Mouse (Mus musculus): ENCODE results near the gene Alkbh6. TPM values are rescaled to one million over a fixed set of nuclear protein-coding genes. Genes with fewer than 3 reads are reported as not detected.

Gene Alkbh6
- total and polyA plus RNA-seq, 3 experiments: 16.2 to 24.6 TPM; not detected in 1

DNA sequence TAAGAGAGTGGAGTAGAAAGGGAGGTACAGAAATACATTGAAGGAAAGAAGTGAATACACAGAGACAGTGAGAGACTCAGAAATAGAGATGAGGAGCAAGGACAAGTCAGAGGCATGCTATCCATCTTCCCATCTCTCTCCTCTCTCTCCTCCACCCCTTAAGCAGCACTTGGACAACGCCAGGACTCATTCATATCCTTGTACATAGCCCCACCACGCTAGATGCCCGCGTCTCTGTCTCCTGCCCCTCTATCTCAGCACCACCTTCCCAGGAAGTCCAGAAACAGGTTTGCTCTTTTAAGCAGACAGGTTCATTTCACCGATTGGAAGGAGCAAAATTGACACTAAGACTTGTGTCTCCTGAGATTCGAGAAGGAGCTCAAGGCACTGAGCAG is 54.8 kb downstream of the Alkbh6 start:
- Histone ChIP-seq H3K4me3 (ENCODE audit: control insufficient read depth in 1 of 2, insufficient read depth in 1 of 2, low read depth in 2 of 2, low read length in 2 of 2) (no peak overlapping the region), H3K9ac (ENCODE audit: control insufficient read depth, low read depth, low read length, poor library complexity, severe bottlenecking) (no peak overlapping the region), H3K27me3 (ENCODE audit: control insufficient read depth in 1 of 2, insufficient read depth in 2 of 2, low read length in 2 of 2) (peaks cover 0 to 5% of the 10 kb centered on the region in 2 experiments; a peak in 2 of 4 replicates), H3K4me1 (ENCODE audit: control insufficient read depth in 1 of 2, insufficient read depth in 2 of 2, low read length in 2 of 2) (no peaks in the 10 kb centered on the region), H3K36me3 (ENCODE audit: control insufficient read depth in 1 of 2, insufficient read depth in 2 of 2, low read length in 2 of 2) (no peaks in the 10 kb centered on the region), H3K27ac (ENCODE audit: control insufficient read depth, low read depth, low read length) (no peak overlapping the region), H3K9me3 (replicated peaks; ENCODE audit: insufficient read depth, low read length) (no peaks in the 10 kb centered on the region), H3K79me2 (ENCODE audit: control insufficient read depth, insufficient read depth, low read length, poor library complexity) (no peaks in the 10 kb centered on the region)
- DNase-seq (ENCODE audit: low read depth, low spot score): no peak
- TF ChIP-seq EP300 (IDR thresholded peaks at IDR 0.05; ENCODE audit: low read depth in 1 of 2, low read length in 2 of 2): no peak
- no peak for TF ChIP-seq USF2 (IDR thresholded peaks at IDR 0.05; ENCODE audit: borderline replicate concordance in 1 of 2, insufficient read depth in 1 of 2, low read depth in 1 of 2, low read length in 2 of 2)
- no peak for TF ChIP-seq RCOR1 (IDR thresholded peaks at IDR 0.05; ENCODE audit: low read depth, low read length)
- TF ChIP-seq MEF2A (IDR thresholded peaks at IDR 0.05; ENCODE audit: extremely low read depth, insufficient replicate concordance, low read depth, low read length, poor library complexity, severe bottlenecking): no peak
- no peak for TF ChIP-seq CHD2 (IDR thresholded peaks at IDR 0.05; ENCODE audit: low read length)

Other genes starting within 250 kb of the Alkbh6 start
- 2.2 and 2.4 TPM in 2 replicates for gene Zfp82, start 235.8 kb upstream of the Alkbh6 start, total RNA-seq (2012; rRNA removed)
- 1 to 10 TPM in 1 of 2 experiments, not detected in 1; 2.0 TPM for gene Zfp82, start 235.8 kb upstream of the Alkbh6 start, polyA plus RNA-seq (2012; ENCODE audit: insufficient read depth in 1 of 2, insufficient read length in 2 of 2, low read depth in 1 of 2, low replicate concordance in 2 of 2, missing spikeins in 1 of 2)
- 0.62 TPM in 1 of 2 replicates, not detected in the other for gene Gm26920, start 218.3 kb upstream of the Alkbh6 start, total RNA-seq (2012; rRNA removed)
- not detected for gene Gm26920, start 218.3 kb upstream of the Alkbh6 start, polyA plus RNA-seq (2012; ENCODE audit: insufficient read depth in 1 of 2, insufficient read length in 2 of 2, low read depth in 1 of 2, low replicate concordance in 2 of 2, missing spikeins in 1 of 2)
- 7.3 and 8.0 TPM in 2 replicates for gene Zfp566, start 218.2 kb upstream of the Alkbh6 start, total RNA-seq (2012; rRNA removed)
- 1 to 10 TPM in 1 of 2 experiments, not detected in 1; 8.0 TPM for gene Zfp566, start 218.2 kb upstream of the Alkbh6 start, polyA plus RNA-seq (2012; ENCODE audit: insufficient read depth in 1 of 2, insufficient read length in 2 of 2, low read depth in 1 of 2, low replicate concordance in 2 of 2, missing spikeins in 1 of 2)
- gene Zfp260, start 213.9 kb upstream of the Alkbh6 start, total RNA-seq (2012; rRNA removed): 5.5 and 6.2 TPM in 2 replicates
- 1 to 10 TPM in 1 of 2 experiments, not detected in 1; 4.8 TPM for gene Zfp260, start 213.9 kb upstream of the Alkbh6 start, polyA plus RNA-seq (2012; ENCODE audit: insufficient read depth in 1 of 2, insufficient read length in 2 of 2, low read depth in 1 of 2, low replicate concordance in 2 of 2, missing spikeins in 1 of 2)
- gene Zfp382, start 186.8 kb upstream of the Alkbh6 start, total RNA-seq (2012; rRNA removed): 3.9 and 8.2 TPM in 2 replicates
- gene Zfp382, start 186.8 kb upstream of the Alkbh6 start, polyA plus RNA-seq (2012; ENCODE audit: insufficient read depth in 1 of 2, insufficient read length in 2 of 2, low read depth in 1 of 2, low replicate concordance in 2 of 2, missing spikeins in 1 of 2): 1 to 10 TPM in 1 of 2 experiments, not detected in 1; 7.1 TPM
- gene Zfp146, start 139.0 kb upstream of the Alkbh6 start, total RNA-seq (2012; rRNA removed): 30.6 and 35.5 TPM in 2 replicates
- gene Zfp146, start 139.0 kb upstream of the Alkbh6 start, polyA plus RNA-seq (2012; ENCODE audit: insufficient read depth in 1 of 2, insufficient read length in 2 of 2, low read depth in 1 of 2, low replicate concordance in 2 of 2, missing spikeins in 1 of 2): 10 to 100 TPM in 1 of 2 experiments, not detected in 1; 38.9 TPM
- 8.9 and 9.9 TPM in 2 replicates for gene Cox7a1, start 124.6 kb upstream of the Alkbh6 start, total RNA-seq (2012; rRNA removed)
- 10 to 100 TPM in 1 of 2 experiments, not detected in 1; 11.1 TPM for gene Cox7a1, start 124.6 kb upstream of the Alkbh6 start, polyA plus RNA-seq (2012; ENCODE audit: insufficient read depth in 1 of 2, insufficient read length in 2 of 2, low read depth in 1 of 2, low replicate concordance in 2 of 2, missing spikeins in 1 of 2)
- 31.7 and 38.3 TPM in 2 replicates for gene Capns1, start 109.9 kb upstream of the Alkbh6 start, total RNA-seq (2012; rRNA removed)
- 100 to 1,000 TPM in 1 of 2 experiments, not detected in 1; 354 TPM for gene Capns1, start 109.9 kb upstream of the Alkbh6 start, polyA plus RNA-seq (2012; ENCODE audit: insufficient read depth in 1 of 2, insufficient read length in 2 of 2, low read depth in 1 of 2, low replicate concordance in 2 of 2, missing spikeins in 1 of 2)
- 109 and 128 TPM in 2 replicates for gene Polr2i, start 76.8 kb upstream of the Alkbh6 start, total RNA-seq (2012; rRNA removed)
- gene Polr2i, start 76.8 kb upstream of the Alkbh6 start, polyA plus RNA-seq (2012; ENCODE audit: insufficient read depth in 1 of 2, insufficient read length in 2 of 2, low read depth in 1 of 2, low replicate concordance in 2 of 2, missing spikeins in 1 of 2): 100 to 1,000 TPM in 1 of 2 experiments, not detected in 1; 118 TPM
- 54.8 and 55.0 TPM in 2 replicates for gene Tbcb, start 76.4 kb upstream of the Alkbh6 start, total RNA-seq (2012; rRNA removed)
- 10 to 100 TPM in 1 of 2 experiments, not detected in 1; 72.6 TPM for gene Tbcb, start 76.4 kb upstream of the Alkbh6 start, polyA plus RNA-seq (2012; ENCODE audit: insufficient read depth in 1 of 2, insufficient read length in 2 of 2, low read depth in 1 of 2, low replicate concordance in 2 of 2, missing spikeins in 1 of 2)
- not detected in 2 replicates for gene Ovol3, start 73.0 kb upstream of the Alkbh6 start, total RNA-seq (2012; rRNA removed)
- under 1 TPM in 1 of 2 experiments, not detected in 1; 0.17 TPM for gene Ovol3, start 73.0 kb upstream of the Alkbh6 start, polyA plus RNA-seq (2012; ENCODE audit: insufficient read depth in 1 of 2, insufficient read length in 2 of 2, low read depth in 1 of 2, low replicate concordance in 2 of 2, missing spikeins in 1 of 2)
- gene Thap8, start 28.6 kb upstream of the Alkbh6 start, total RNA-seq (2012; rRNA removed): 0.42 and 0.73 TPM in 2 replicates
- gene Thap8, start 28.6 kb upstream of the Alkbh6 start, polyA plus RNA-seq (2012; ENCODE audit: insufficient read depth in 1 of 2, insufficient read length in 2 of 2, low read depth in 1 of 2, low replicate concordance in 2 of 2, missing spikeins in 1 of 2): under 1 TPM in 1 of 2 experiments, not detected in 1; 0.46 TPM
- gene Wdr62, start 28.3 kb upstream of the Alkbh6 start, total RNA-seq (2012; rRNA removed): 4.9 and 6.5 TPM in 2 replicates
- 10 to 100 TPM; 30.5 to 44.8 TPM for gene Wdr62, start 28.3 kb upstream of the Alkbh6 start, polyA plus RNA-seq (2012; ENCODE audit: insufficient read depth in 1 of 2, insufficient read length in 2 of 2, low read depth in 1 of 2, low replicate concordance in 2 of 2, missing spikeins in 1 of 2)
- not detected in 2 replicates for gene Clip3, start 17.0 kb upstream of the Alkbh6 start, total RNA-seq (2012; rRNA removed)
- gene Clip3, start 17.0 kb upstream of the Alkbh6 start, polyA plus RNA-seq (2012; ENCODE audit: insufficient read depth in 1 of 2, insufficient read length in 2 of 2, low read depth in 1 of 2, low replicate concordance in 2 of 2, missing spikeins in 1 of 2): under 1 TPM in 1 of 2 experiments, not detected in 1; 0.19 TPM
- gene Syne4, start 6.1 kb downstream of the Alkbh6 start, total RNA-seq (2012; rRNA removed): 0.31 and 0.42 TPM in 2 replicates
- under 1 TPM in 1 of 2 experiments, not detected in 1; 0.82 TPM for gene Syne4, start 6.1 kb downstream of the Alkbh6 start, polyA plus RNA-seq (2012; ENCODE audit: insufficient read depth in 1 of 2, insufficient read length in 2 of 2, low read depth in 1 of 2, low replicate concordance in 2 of 2, missing spikeins in 1 of 2)
- 0.92 and 0.96 TPM in 2 replicates for gene E130208F15Rik, start 13.0 kb downstream of the Alkbh6 start, total RNA-seq (2012; rRNA removed)
- 1 to 10 TPM in 1 of 2 experiments, not detected in 1; 3.2 TPM for gene E130208F15Rik, start 13.0 kb downstream of the Alkbh6 start, polyA plus RNA-seq (2012; ENCODE audit: insufficient read depth in 1 of 2, insufficient read length in 2 of 2, low read depth in 1 of 2, low replicate concordance in 2 of 2, missing spikeins in 1 of 2)
- gene Sdhaf1, start 15.2 kb downstream of the Alkbh6 start, total RNA-seq (2012; rRNA removed): 4.3 and 4.5 TPM in 2 replicates
- 1 to 10 TPM in 1 of 2 experiments, not detected in 1; 8.1 TPM for gene Sdhaf1, start 15.2 kb downstream of the Alkbh6 start, polyA plus RNA-seq (2012; ENCODE audit: insufficient read depth in 1 of 2, insufficient read length in 2 of 2, low read depth in 1 of 2, low replicate concordance in 2 of 2, missing spikeins in 1 of 2)
- gene Lrfn3, start 54.1 kb downstream of the Alkbh6 start, total RNA-seq (2012; rRNA removed): not detected in 2 replicates
- gene Lrfn3, start 54.1 kb downstream of the Alkbh6 start, polyA plus RNA-seq (2012; ENCODE audit: insufficient read depth in 1 of 2, insufficient read length in 2 of 2, low read depth in 1 of 2, low replicate concordance in 2 of 2, missing spikeins in 1 of 2): not detected
- 2.8 and 3.9 TPM in 2 replicates for gene Tyrobp, start 105.0 kb downstream of the Alkbh6 start, total RNA-seq (2012; rRNA removed)
- 10 to 100 TPM in 1 of 2 experiments, not detected in 1; 13.6 TPM for gene Tyrobp, start 105.0 kb downstream of the Alkbh6 start, polyA plus RNA-seq (2012; ENCODE audit: insufficient read depth in 1 of 2, insufficient read length in 2 of 2, low read depth in 1 of 2, low replicate concordance in 2 of 2, missing spikeins in 1 of 2)
- 7.1 and 15.5 TPM in 2 replicates for gene Hcst, start 111.1 kb downstream of the Alkbh6 start, total RNA-seq (2012; rRNA removed)
- gene Hcst, start 111.1 kb downstream of the Alkbh6 start, polyA plus RNA-seq (2012; ENCODE audit: insufficient read depth in 1 of 2, insufficient read length in 2 of 2, low read depth in 1 of 2, low replicate concordance in 2 of 2, missing spikeins in 1 of 2): 10 to 100 TPM in 1 of 2 experiments, not detected in 1; 28.1 TPM
- 6.2 and 7.0 TPM in 2 replicates for gene Nfkbid, start 113.0 kb downstream of the Alkbh6 start, total RNA-seq (2012; rRNA removed)
- 10 to 100 TPM in 1 of 2 experiments, not detected in 1; 16.7 TPM for gene Nfkbid, start 113.0 kb downstream of the Alkbh6 start, polyA plus RNA-seq (2012; ENCODE audit: insufficient read depth in 1 of 2, insufficient read length in 2 of 2, low read depth in 1 of 2, low replicate concordance in 2 of 2, missing spikeins in 1 of 2)
- 1.5 and 1.9 TPM in 2 replicates for gene Aplp1, start 136.8 kb downstream of the Alkbh6 start, total RNA-seq (2012; rRNA removed)
- gene Aplp1, start 136.8 kb downstream of the Alkbh6 start, polyA plus RNA-seq (2012; ENCODE audit: insufficient read depth in 1 of 2, insufficient read length in 2 of 2, low read depth in 1 of 2, low replicate concordance in 2 of 2, missing spikeins in 1 of 2): 1 to 10 TPM in 1 of 2 experiments, not detected in 1; 7.1 TPM
- gene Kirrel2, start 149.0 kb downstream of the Alkbh6 start, total RNA-seq (2012; rRNA removed): not detected in 2 replicates
- gene Kirrel2, start 149.0 kb downstream of the Alkbh6 start, polyA plus RNA-seq (2012; ENCODE audit: insufficient read depth in 1 of 2, insufficient read length in 2 of 2, low read depth in 1 of 2, low replicate concordance in 2 of 2, missing spikeins in 1 of 2): not detected
- 1.3 and 2.3 TPM in 2 replicates for gene Nphs1, start 149.6 kb downstream of the Alkbh6 start, total RNA-seq (2012; rRNA removed)
- gene Nphs1, start 149.6 kb downstream of the Alkbh6 start, polyA plus RNA-seq (2012; ENCODE audit: insufficient read depth in 1 of 2, insufficient read length in 2 of 2, low read depth in 1 of 2, low replicate concordance in 2 of 2, missing spikeins in 1 of 2): 1 to 10 TPM in 1 of 2 experiments, not detected in 1; 1.2 TPM
- not detected in 2 replicates for gene Prodh2, start 184.9 kb downstream of the Alkbh6 start, total RNA-seq (2012; rRNA removed)
- gene Prodh2, start 184.9 kb downstream of the Alkbh6 start, polyA plus RNA-seq (2012; ENCODE audit: insufficient read depth in 1 of 2, insufficient read length in 2 of 2, low read depth in 1 of 2, low replicate concordance in 2 of 2, missing spikeins in 1 of 2): not detected
- gene Arhgap33, start 226.3 kb downstream of the Alkbh6 start, total RNA-seq (2012; rRNA removed): 1.8 and 2.4 TPM in 2 replicates
- gene Arhgap33, start 226.3 kb downstream of the Alkbh6 start, polyA plus RNA-seq (2012; ENCODE audit: insufficient read depth in 1 of 2, insufficient read length in 2 of 2, low read depth in 1 of 2, low replicate concordance in 2 of 2, missing spikeins in 1 of 2): 10 to 100 TPM in 1 of 2 experiments, not detected in 1; 22.3 TPM
- gene Hspb6, start 243.5 kb downstream of the Alkbh6 start, total RNA-seq (2012; rRNA removed): 1.2 and 1.5 TPM in 2 replicates
- 10 to 100 TPM in 1 of 2 experiments, not detected in 1; 12.4 TPM for gene Hspb6, start 243.5 kb downstream of the Alkbh6 start, polyA plus RNA-seq (2012; ENCODE audit: insufficient read depth in 1 of 2, insufficient read length in 2 of 2, low read depth in 1 of 2, low replicate concordance in 2 of 2, missing spikeins in 1 of 2)
- 2.3 and 2.4 TPM in 2 replicates for gene Proser3, start 243.6 kb downstream of the Alkbh6 start, total RNA-seq (2012; rRNA removed)
- 1 to 10 TPM in 1 of 2 experiments, not detected in 1; 8.9 TPM for gene Proser3, start 243.6 kb downstream of the Alkbh6 start, polyA plus RNA-seq (2012; ENCODE audit: insufficient read depth in 1 of 2, insufficient read length in 2 of 2, low read depth in 1 of 2, low replicate concordance in 2 of 2, missing spikeins in 1 of 2)

Data from MEL (cell line).